Mouse (Mus musculus): ENCODE results near the gene Mcm2.

GRCm38 (mm10) chr6:88858341-88858740 lies 40.2 kb downstream of the Mcm2 start:
- TF ChIP-seq HCFC1 (IDR thresholded peaks at IDR 0.05; ENCODE audit: borderline replicate concordance, insufficient read depth, low read length) (no peak), ZNF384 (IDR thresholded peaks at IDR 0.05; ENCODE audit: low read depth, low read length) (no peak), MAFK (IDR thresholded peaks at IDR 0.05; ENCODE audit: insufficient read depth, low read depth, low read length) (no peak), CHD2 (IDR thresholded peaks at IDR 0.05; ENCODE audit: low read depth, low read length) (no peak)
